Mouse (Mus musculus) bone marrow macrophage, adult 2 months (primary cell): Measurements from ENCODE around the gene Gm42674.

ENCODE experiments used
- CTCF ChIP-seq: IDR thresholded peaks from 2 replicates; pipeline ENCODE4 v1.5.1; 2012; ENCODE audit warnings: low read depth, mild to moderate bottlenecking, low read length, moderate library complexity
- POLR2A ChIP-seq: IDR thresholded peaks from 2 replicates; pipeline ENCODE4 v1.6.1; 2012; ENCODE audit warnings: mild to moderate bottlenecking, low read depth, low read length, borderline replicate concordance

GRCm38 (mm10) chr3:90629298-90629697, 27.6 kb downstream of the Gm42674 start:
- TF ChIP-seq CTCF = no peak
- no peak for TF ChIP-seq POLR2A
